Mouse (Mus musculus) brain, embryonic 14.5 days (tissue): ENCODE data around the gene S100a11.

Experiments
- CTCF ChIP-seq: fragments of 200-500 bp; IDR thresholded peaks from 2 replicates; pipeline ENCODE4 v1.5.1; 2012; ENCODE audit warnings: inconsistent platforms, mild to moderate bottlenecking, moderate library complexity, borderline replicate concordance; ENCODE audit not compliant: insufficient read depth, insufficient read length; ENCODE audit errors: extremely low read depth
- POLR2A ChIP-seq: fragments of 200-500 bp; IDR thresholded peaks from 2 replicates; pipeline ENCODE4 v1.6.1; 2012; ENCODE audit warnings: mild to moderate bottlenecking, inconsistent platforms, borderline replicate concordance; ENCODE audit not compliant: poor library complexity, insufficient read depth, insufficient read length, severe bottlenecking; ENCODE audit errors: extremely low read depth

- TF ChIP-seq CTCF (no peak), POLR2A (no peak)
These were observed 14.1 kb upstream of the S100a11 start for GRCm38 (mm10) chr3:93505960-93506863.
